Mouse (Mus musculus) embryonic fibroblast, embryonic 13.5 days (primary cell): ENCODE data around the gene Catsperz. TPM values are rescaled to one million over a fixed set of nuclear protein-coding genes. Genes with fewer than 3 reads are reported as not detected.
A peak's percentile ranks its signal among the peaks of the same experiment; 100 is the strongest.
"Not testable (repeated sequence)": the region's sequence is repeated elsewhere in the genome, so short reads cannot be mapped to it uniquely, and the experiment has no call there.

Experiments used
- H3K27ac ChIP-seq: 2 replicates; pipeline ENCODE4 v1.5.1; 2012; ENCODE audit warnings: low read length, control low read depth, inconsistent platforms; ENCODE audit not compliant: insufficient read depth
- H3K4me1 ChIP-seq: 2 replicates; pipeline ENCODE4 v1.6.1; 2011; ENCODE audit warnings: low read length; ENCODE audit not compliant: control insufficient read depth, insufficient read depth
- H3K4me3 ChIP-seq: 2 replicates; pipeline ENCODE4 v1.5.1; 2011; ENCODE audit warnings: mild to moderate bottlenecking, control low read depth, low read length; ENCODE audit not compliant: insufficient read depth
- CTCF ChIP-seq: IDR thresholded peaks from 2 replicates; pipeline ENCODE4 v1.5.1; 2011; ENCODE audit warnings: mild to moderate bottlenecking, control low read depth, low read length, moderate library complexity, borderline replicate concordance; ENCODE audit not compliant: insufficient read depth
- POLR2A ChIP-seq: IDR thresholded peaks from 2 replicates; pipeline ENCODE4 v1.6.1; 2011; ENCODE audit warnings: low read depth, mild to moderate bottlenecking, control low read depth, low read length, moderate library complexity
- polyA plus RNA-seq: library from polyadenylated mRNA; stranded (reverse); fragments of >200 nt; gene quantifications from 2 replicates; pipeline ENCODE4 v1.2.4, GENCODE M21; 2011; ENCODE audit warnings: low read depth; ENCODE audit not compliant: missing spikeins, insufficient read length

Catsperz gene
- polyA plus RNA-seq, 1 experiment: not detected

GRCm38 (mm10) chr19:6909507-6910289 lies 15.5 kb downstream of the Catsperz start, which contains the start of the genes Trmt112 and Prdx5:
TSS of gene Trmt112 (plus strand) at chr19:6909698.
TSS of gene Prdx5 (minus strand) at chr19:6910106.
- H3K27ac ChIP-seq: peak within 1 kb of the TSS; percentile 96
- no peak for TF ChIP-seq CTCF
- peak; percentile 94 for TF ChIP-seq POLR2A
- no peaks in the 10 kb centered on the region; the same call in 1 of the 2 replicates for H3K4me1 ChIP-seq
- H3K4me3 ChIP-seq: peak within 1 kb of the TSS; percentile 67

DNA sequence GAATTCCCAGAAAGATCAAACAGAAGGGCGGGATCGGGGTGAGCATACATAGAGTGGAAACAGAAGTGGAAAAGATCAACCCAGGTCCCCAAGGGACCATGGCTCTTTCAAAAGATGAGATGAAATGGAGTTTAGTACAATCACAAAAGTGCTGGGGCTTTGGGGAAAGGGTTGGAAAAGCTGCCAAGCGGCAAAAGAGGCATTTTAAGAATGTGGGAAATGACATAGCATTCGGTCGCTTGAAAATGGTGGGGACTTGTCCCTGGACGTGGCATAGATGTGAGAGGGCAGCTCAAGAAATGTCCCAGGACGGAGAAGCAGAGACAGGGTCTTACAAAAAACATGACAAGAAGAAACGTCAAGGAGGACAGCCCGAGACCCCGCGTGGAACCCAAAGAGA lies 16.2 kb downstream of the Catsperz start:
- peak overlapping the region; percentile 67 for H3K4me3 ChIP-seq
- peak overlapping the region; percentile 73 for H3K27ac ChIP-seq
- TF ChIP-seq CTCF (no peak), POLR2A (no peak)
- H3K4me1 ChIP-seq: no peaks in the 10 kb centered on the region; the same call in 1 of the 2 replicates

DNA sequence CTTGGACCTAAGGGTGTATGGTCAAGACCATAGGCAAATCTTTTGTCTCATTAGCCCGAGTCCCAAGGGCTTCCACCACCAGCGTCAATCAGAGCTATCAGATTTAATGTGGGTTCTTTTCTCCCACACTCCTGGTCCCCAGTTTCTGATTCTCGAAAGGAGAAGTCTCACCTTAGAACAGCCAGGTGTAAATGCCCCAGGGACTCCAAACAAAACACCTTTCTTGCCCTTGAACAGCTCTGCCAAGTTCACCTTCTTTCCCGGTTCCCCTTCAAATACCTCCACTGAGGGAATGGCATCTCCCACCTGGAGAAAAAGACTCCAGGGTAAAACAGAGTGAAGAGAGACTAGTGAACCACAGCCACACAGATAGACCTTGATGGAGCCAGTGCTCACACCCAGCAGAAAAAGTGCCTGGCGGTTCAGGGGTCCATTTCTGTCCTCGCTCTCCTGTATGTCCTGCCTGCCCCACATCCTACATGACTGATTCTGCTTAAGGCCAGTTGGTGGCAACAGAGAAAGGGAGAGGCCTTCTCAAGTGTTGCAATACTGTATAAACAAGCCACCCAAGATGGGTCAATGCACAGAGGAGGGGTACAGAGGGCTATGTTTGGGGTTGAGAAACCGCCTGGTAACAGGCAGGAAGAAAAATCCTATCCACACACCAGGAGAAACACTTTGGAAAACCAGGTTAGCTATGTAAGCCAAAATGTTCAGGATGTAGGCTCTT lies 17.2 kb downstream of the Catsperz start:
- no peaks in the 10 kb centered on the region; the same call in 1 of the 2 replicates for H3K4me1 ChIP-seq
- TF ChIP-seq CTCF (no peak), POLR2A (no peak)
- H3K27ac ChIP-seq: peak overlapping the region; percentile 73; the same call in 1 of the 2 replicates
- H3K4me3 ChIP-seq: peak overlapping the region; percentile 67

- no peaks in the 10 kb centered on the region; the same call in 1 of the 2 replicates for H3K4me1 ChIP-seq
- TF ChIP-seq CTCF (no peak), POLR2A (no peak)
- no peak overlapping the region for H3K4me3 ChIP-seq
- no peak overlapping the region for H3K27ac ChIP-seq
Measured at GRCm38 (mm10) chr19:6907094-6907493, 18.1 kb downstream of the Catsperz start.

- Histone ChIP-seq H3K27ac (no peak overlapping the region), H3K4me1 (no peaks in the 10 kb centered on the region; the same call in 1 of the 2 replicates), H3K4me3 (no peak overlapping the region)
- TF ChIP-seq CTCF (no peak), POLR2A (no peak)
Measured at GRCm38 (mm10) chr19:6906199-6906598, 19.0 kb downstream of the Catsperz start.

- no peak for TF ChIP-seq CTCF
- no peak for TF ChIP-seq POLR2A
- no peak overlapping the region for H3K4me3 ChIP-seq
- H3K4me1 ChIP-seq: no peaks in the 10 kb centered on the region
- H3K27ac ChIP-seq: no peak overlapping the region
Measured at GRCm38 (mm10) chr19:6905498-6906159, 19.6 kb downstream of the Catsperz start.

DNA sequence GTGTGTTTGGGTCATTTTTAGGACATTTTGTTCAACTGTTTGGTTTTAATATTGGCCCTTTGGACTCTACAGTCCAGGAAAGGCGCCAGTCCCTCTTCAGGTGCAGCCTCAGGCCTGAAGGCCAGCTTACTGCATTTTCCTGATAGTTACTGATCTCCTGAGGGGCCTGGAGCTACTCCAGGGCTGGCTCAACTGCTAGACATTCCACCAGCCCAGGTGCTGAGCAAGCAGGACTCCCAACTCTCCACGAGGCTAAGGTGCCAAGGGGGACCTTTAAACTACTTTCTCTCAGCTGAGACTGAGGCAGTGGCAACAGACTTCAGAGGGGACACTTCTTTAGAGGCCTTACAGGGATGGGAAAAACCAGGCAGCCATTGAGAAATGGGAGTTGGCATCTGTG lies 20.3 kb downstream of the Catsperz start:
- Histone ChIP-seq H3K4me3 (no peak overlapping the region), H3K27ac (no peak overlapping the region), H3K4me1 (no peaks in the 10 kb centered on the region)
- no peak for TF ChIP-seq CTCF
- TF ChIP-seq POLR2A: no peak

DNA sequence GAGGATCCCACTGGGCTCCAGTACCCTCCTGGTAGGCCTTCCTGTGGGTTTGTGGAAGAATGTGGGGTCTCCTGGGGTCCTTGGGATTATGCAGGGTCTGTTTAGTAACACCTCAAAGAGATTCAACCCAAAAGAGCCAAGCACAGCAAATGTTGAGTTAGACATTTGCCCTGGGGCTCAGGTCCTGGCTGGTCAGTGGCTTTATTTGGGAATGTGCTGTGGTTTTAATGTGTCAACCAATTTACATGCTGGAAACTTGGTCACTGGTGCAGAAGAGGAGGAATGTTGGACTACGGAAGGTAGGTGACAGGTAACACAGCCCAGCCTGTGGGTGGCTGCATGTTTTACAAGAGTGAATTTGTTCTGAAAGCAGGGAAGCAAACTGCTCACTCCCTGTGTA lies 22.1 kb downstream of the Catsperz start:
- no peak for TF ChIP-seq CTCF
- no peak for TF ChIP-seq POLR2A
- Histone ChIP-seq H3K4me1 (no peaks in the 10 kb centered on the region), H3K4me3 (no peak overlapping the region), H3K27ac (no peak overlapping the region)

GRCm38 (mm10) chr19:6899641-6900040 lies 25.5 kb downstream of the Catsperz start:
- no peaks in the 10 kb centered on the region for H3K4me1 ChIP-seq
- TF ChIP-seq POLR2A (no peak), CTCF (no peak)
- H3K27ac ChIP-seq: no peak overlapping the region
- no peak overlapping the region for H3K4me3 ChIP-seq

GRCm38 (mm10) chr19:6895608-6896305 lies 29.4 kb downstream of the Catsperz start:
- not testable (repeated sequence) for H3K4me1 ChIP-seq, H3K27ac ChIP-seq, H3K4me3 ChIP-seq
